Mouse (Mus musculus) cortical plate, adult 2 months (tissue): ENCODE results near the gene Atp6ap1l.

Experiments
- CTCF ChIP-seq: fragments of 200-500 bp; IDR thresholded peaks from 2 replicates; pipeline ENCODE4 v1.5.1; 2011; ENCODE audit warnings: mild to moderate bottlenecking, control low read depth, low read length; ENCODE audit not compliant: insufficient read depth; ENCODE audit errors: extremely low read depth
- POLR2A ChIP-seq: fragments of 200-500 bp; IDR thresholded peaks from 2 replicates; pipeline ENCODE4 v1.6.1; 2011; ENCODE audit warnings: mild to moderate bottlenecking, low read length, control low read depth; ENCODE audit not compliant: insufficient read depth; ENCODE audit errors: extremely low read depth

DNA sequence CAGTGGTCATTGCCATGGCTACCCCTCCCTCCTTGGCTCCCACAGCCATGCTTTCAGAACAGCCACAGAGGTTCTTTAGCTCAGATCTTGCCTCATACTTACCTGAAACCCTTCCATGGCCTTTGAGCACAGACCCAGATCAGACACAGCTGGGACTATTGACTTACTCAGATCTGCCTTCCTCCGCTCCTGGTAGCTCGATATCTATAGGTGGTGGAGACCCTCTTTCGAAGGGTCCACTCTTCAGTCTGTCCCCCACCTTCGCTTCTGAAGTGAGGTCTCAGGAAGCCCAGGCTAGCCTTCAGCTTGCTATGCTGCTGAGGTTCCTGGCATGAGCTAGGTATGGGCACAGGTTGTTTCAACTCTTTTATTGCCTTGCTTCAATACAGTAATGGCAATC, 9.6 kb upstream of the Atp6ap1l start:
- TF ChIP-seq CTCF (no peak), POLR2A (no peak)
